Comparison of ENCODE assay signal across 19 mouse cellular contexts in genomic region chr2:71988572-71988971, GRCm38 (mm10). TPM values are rescaled to one million over a fixed set of nuclear protein-coding genes. Genes with fewer than 3 reads are reported as not detected.
DNase-seq lines count a peak whose midpoint lies in the region; ATAC-seq and TF ChIP-seq lines count a peak whose summit lies in the region.
"Had no signal": no experiment of that assay in that cellular context is flagged by ENCODE, and none has a peak within 500 bp of the region (broad histone marks: within the 10 kb centered on the region; RNA-seq: fewer than 3 reads in every experiment).

No protein-coding gene starts in this region.

- H3K4me2 ChIP-seq in forebrain, embryonic 13.5 days, result no peak overlapping the region
- H3K4me2 ChIP-seq: liver, embryonic 13.5 days; midbrain, embryonic 13.5 days; neural tube, embryonic 12.5 days had no signal

- no peak for TF ChIP-seq CTCF in C2C12 (IDR thresholded peaks at IDR 0.05; ENCODE audit: control insufficient read depth, insufficient read depth, insufficient read length)

- ATAC-seq in forebrain, embryonic 13.5 days, result no peak
- ATAC-seq: hindbrain, postnatal 0 days; midbrain, embryonic 13.5 days had no signal

- 0 out of 2 replicates have a peak, but pooled peaks cover 10% of the 10 kb centered on the region for H3K4me1 ChIP-seq in embryonic facial prominence, embryonic 10.5 days
- peaks cover 3% of the 10 kb centered on the region; the same call in 1 of the 2 replicates for H3K4me1 ChIP-seq in forebrain, embryonic 13.5 days

- peaks cover 3% of the 10 kb centered on the region for H3K27me3 ChIP-seq in C2C12 (ENCODE audit: control insufficient read depth, insufficient read depth, insufficient read length)
- peaks cover 10% of the 10 kb centered on the region for H3K27me3 ChIP-seq in embryonic facial prominence, embryonic 10.5 days (replicated peaks; ENCODE audit: low read depth, poor library complexity, severe bottlenecking)
- H3K27me3 ChIP-seq in forebrain, embryonic 13.5 days, result no peaks in the 10 kb centered on the region
- H3K27me3 ChIP-seq: liver, embryonic 13.5 days; midbrain, embryonic 13.5 days; neural tube, embryonic 12.5 days had no signal

- H3K36me3 ChIP-seq in C2C12 (ENCODE audit: control insufficient read depth, insufficient read depth), result no peaks in the 10 kb centered on the region
- no peaks in the 10 kb centered on the region for H3K36me3 ChIP-seq in embryonic facial prominence, embryonic 10.5 days (replicated peaks)
- H3K36me3 ChIP-seq in forebrain, embryonic 13.5 days (ENCODE audit: poor library complexity, severe bottlenecking), result no peaks in the 10 kb centered on the region
- H3K36me3 ChIP-seq: liver, embryonic 13.5 days; midbrain, embryonic 13.5 days; neural tube, embryonic 12.5 days had no signal

- 67% methylated on average over 6 of the region's 6 CpGs for WGBS in embryonic facial prominence, embryonic 10.5 days
- 73% methylated on average over 6 of the region's 6 CpGs for WGBS in forebrain, embryonic 13.5 days

- H3K9ac ChIP-seq in forebrain, embryonic 13.5 days, result no peak overlapping the region
- H3K9ac ChIP-seq: liver, embryonic 13.5 days; midbrain, embryonic 13.5 days; neural tube, embryonic 12.5 days had no signal

- no peaks in the 10 kb centered on the region for H3K9me3 ChIP-seq in embryonic facial prominence, embryonic 10.5 days
- no peaks in the 10 kb centered on the region for H3K9me3 ChIP-seq in forebrain, embryonic 13.5 days (replicated peaks)
- H3K9me3 ChIP-seq: liver, embryonic 13.5 days; midbrain, embryonic 13.5 days; neural tube, embryonic 12.5 days had no signal

- H3ac ChIP-seq in C2C12 (ENCODE audit: control insufficient read depth, insufficient read length, low read depth), result no peak overlapping the region

- H3K79me2 ChIP-seq in C2C12 (ENCODE audit: control insufficient read depth, insufficient read depth), result no peaks in the 10 kb centered on the region

- no peak overlapping the region for H3K27ac ChIP-seq in embryonic facial prominence, embryonic 10.5 days (replicated peaks)
- no peak overlapping the region for H3K27ac ChIP-seq in forebrain, embryonic 13.5 days
- H3K27ac ChIP-seq: gastrocnemius, adult 2 months; hindbrain, postnatal 0 days; liver, embryonic 13.5 days; midbrain, embryonic 13.5 days; neural tube, embryonic 12.5 days had no signal

- no peaks in the 10 kb centered on the region for H3K79me3 ChIP-seq in C2C12 (ENCODE audit: low read depth)

- DNase-seq in frontal cortex, adult 2 months (ENCODE audit: extremely low spot score in 1 of 2, low spot score in 1 of 2), result peak; percentile 45 to 70
- no peak for DNase-seq in frontal cortex, postnatal 14 days (ENCODE audit: low spot score in 2 of 2)
- peak; percentile 57 for DNase-seq in layer of hippocampus, adult 9-11 months
- DNase-seq in layer of hippocampus, postnatal 25 days (ENCODE audit: extremely low spot score in 1 of 2, low spot score in 1 of 2), result no peak
- DNase-seq in embryonic facial prominence, embryonic 10.5 days (ENCODE audit: low spot score), result peak; percentile 18
- DNase-seq in urinary bladder, postnatal 14 days (ENCODE audit: low spot score), result no peak
- DNase-seq: B cell, adult 2 months; gastrocnemius, adult 2 months; kidney, postnatal 14 days; liver, embryonic 13.5 days; lung, postnatal 4 days; retina, postnatal 1 day; thymus, adult 2 months had no signal

- H3K4me3 ChIP-seq in C2C12 (ENCODE audit: insufficient read depth, poor library complexity, severe bottlenecking), result no peak overlapping the region
- no peak overlapping the region for H3K4me3 ChIP-seq in embryonic facial prominence, embryonic 10.5 days
- H3K4me3 ChIP-seq in forebrain, embryonic 13.5 days, result no peak overlapping the region
- H3K4me3 ChIP-seq: gastrocnemius, adult 2 months; liver, embryonic 13.5 days; midbrain, embryonic 13.5 days; neural tube, embryonic 12.5 days had no signal

TF ChIP-seq in C2C12, 6 proteins besides CTCF, POLR2A, EP300 and RAD21:
- TF ChIP-seq USF1 (IDR thresholded peaks at IDR 0.05; ENCODE audit: low read depth), result peak; percentile 84
- no peak for TF ChIP-seq MAX (IDR thresholded peaks at IDR 0.05)
- TF ChIP-seq CEBPB (IDR thresholded peaks at IDR 0.05; ENCODE audit: low read depth), result no peak
- no peak for TF ChIP-seq MYOG (IDR thresholded peaks at IDR 0.05; ENCODE audit: control insufficient read depth, extremely low read depth, insufficient read length)
- no peak for TF ChIP-seq FOSL1 (IDR thresholded peaks at IDR 0.05; ENCODE audit: insufficient read depth, low read length, poor library complexity, severe bottlenecking)
- peak; percentile 51 for TF ChIP-seq MYOD1 (IDR thresholded peaks at IDR 0.05; ENCODE audit: control insufficient read depth, insufficient read length, low read depth)

RNA-seq across cellular contexts. Expression of gene Rapgef4, which starts 7.5 kb away (rescaled TPM):
- polyA plus RNA-seq in frontal cortex, adult 2 months (2012; rRNA removed), result 366 and 429 TPM in 2 replicates
- total RNA-seq in layer of hippocampus, postnatal 25 days (2021), result 100 to 1,000 TPM; 281 to 297 TPM
- 0.08 TPM for polyA plus RNA-seq in C2C12 (2012; fragmentation: generic; extraction: Trizol)
- polyA plus RNA-seq in embryonic facial prominence, embryonic 10.5 days (2016; fragmentation: Nextera tagmentation; extraction: Ambion mirVana), result 2.9 and 3.5 TPM in 2 replicates
- polyA plus RNA-seq in forebrain, embryonic 13.5 days (2015; fragmentation: Nextera tagmentation; extraction: Ambion mirVana), result 5.9 and 8.2 TPM in 2 replicates
- total RNA-seq: MEL had no signal

Comparison
In these comparisons a context has a peak if more than half of its experiments do, and no peak if none do; other contexts are left out.
1. DNase-seq: peak in frontal cortex, adult 2 months (2 of 2), layer of hippocampus, adult 9-11 months (single experiment) and embryonic facial prominence, embryonic 10.5 days (single experiment); none in frontal cortex, postnatal 14 days (0 of 2), layer of hippocampus, postnatal 25 days (0 of 2) and urinary bladder, postnatal 14 days (single experiment).
2. RNA of gene Rapgef4, which starts 7.5 kb away (polyA plus RNA-seq): 366 to 429 TPM in frontal cortex, adult 2 months; 5.9 to 8.2 TPM in forebrain, embryonic 13.5 days, 2.9 to 3.5 TPM in embryonic facial prominence, embryonic 10.5 days and 0.08 TPM in C2C12 (single experiment); every median in the first group is over 10 times any median in the second.